Mouse (Mus musculus): Measurements from ENCODE around the gene Btg2. TPM values are rescaled to one million over a fixed set of nuclear protein-coding genes. Genes with fewer than 3 reads are reported as not detected.

Gene Btg2
- polyA plus RNA-seq (2012; rRNA removed; ENCODE audit: low replicate concordance), result 46.0 and 55.4 TPM in 2 replicates

DNA sequence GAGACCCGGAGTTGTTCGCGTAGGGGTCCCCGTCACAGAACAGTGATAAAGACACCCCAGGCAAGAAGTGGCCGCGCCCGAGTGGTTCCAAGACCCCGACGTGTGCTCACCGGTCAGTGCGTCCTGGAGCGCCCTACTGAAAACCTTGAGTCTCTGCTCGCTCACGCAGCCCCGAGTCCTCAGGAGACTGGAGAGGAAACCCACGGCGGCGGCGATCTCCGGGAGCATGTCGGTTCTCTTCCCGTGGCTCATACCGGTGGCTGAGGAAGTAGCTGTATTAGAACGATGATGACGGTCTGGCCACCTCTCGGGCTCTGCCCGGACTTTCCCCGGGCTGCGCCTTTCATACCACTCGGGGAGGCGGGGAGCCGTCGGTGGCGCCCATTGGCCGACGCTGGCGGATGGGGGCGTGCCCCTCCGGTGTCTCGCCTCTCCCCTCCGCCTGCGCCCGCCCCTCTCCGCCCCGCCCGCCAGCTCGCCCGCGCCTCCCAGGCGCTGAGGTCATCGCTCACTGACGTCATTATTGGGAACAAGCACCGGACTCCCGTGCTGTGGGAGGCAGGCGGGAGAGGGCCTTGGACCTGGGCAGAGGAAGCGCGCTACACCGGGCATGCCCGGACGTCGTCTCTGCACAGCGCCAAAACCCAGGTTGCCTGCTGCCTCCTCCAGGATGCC, at the start of gene Btg2:
TSS of gene Btg2 (minus strand) at position 319 of the 675 bp plus-strand sequence.

DNA sequence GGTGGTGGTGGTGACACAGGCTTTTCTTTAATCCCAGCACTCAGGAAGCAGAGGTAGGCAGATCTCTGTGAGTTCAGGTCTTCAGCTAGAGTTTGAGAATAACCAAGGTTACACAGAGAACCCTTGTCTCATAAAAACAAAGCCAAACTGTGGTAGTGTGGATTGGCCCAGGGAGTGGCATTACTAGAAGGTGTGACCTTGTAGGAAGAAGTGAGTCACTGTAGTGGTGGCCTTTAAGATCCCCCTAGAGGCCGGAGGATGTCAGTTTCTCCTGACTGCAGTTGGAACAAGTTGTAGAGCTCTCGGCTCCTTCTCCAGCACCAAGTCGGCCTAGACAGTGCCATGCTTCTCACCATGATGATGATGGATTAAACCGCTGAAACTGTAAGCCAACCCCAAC, 32.1 kb upstream of the Btg2 start, which contains the start of gene Chit1:
TSS of gene Chit1 (plus strand) at position 264 of the 400 bp plus-strand sequence.

DNA sequence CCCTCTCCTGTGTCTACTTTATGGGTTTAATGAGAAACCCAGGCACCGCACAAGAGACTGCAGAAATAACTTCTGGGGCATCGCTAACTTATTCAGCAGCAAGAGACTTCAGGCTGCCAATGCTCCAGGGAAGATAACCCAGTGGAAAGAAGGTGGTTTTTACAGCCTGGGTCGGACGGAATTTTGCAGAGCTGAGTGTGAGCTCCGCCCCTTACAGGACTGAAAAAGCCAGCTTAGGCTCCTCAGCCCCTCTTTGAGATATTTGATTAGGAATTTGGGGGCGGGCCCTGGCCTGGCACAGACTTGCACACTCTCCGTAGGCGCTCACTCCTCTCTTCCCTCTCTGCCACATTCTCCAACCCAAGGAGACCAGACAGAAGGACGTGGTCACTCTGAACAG, 41.7 kb downstream of the Btg2 start, which contains the start of gene Fmod:
TSS of gene Fmod (plus strand) at position 83 of the 400 bp plus-strand sequence.

Other genes with a start within 250 kb of the Btg2 start
- gene Optc, start 171.1 kb downstream of the Btg2 start, polyA plus RNA-seq (2012; rRNA removed; ENCODE audit: low replicate concordance), result 3.3 and 20.3 TPM in 2 replicates
- gene Prelp, start 157.7 kb downstream of the Btg2 start, polyA plus RNA-seq (2012; rRNA removed; ENCODE audit: low replicate concordance), result 68.2 and 519 TPM in 2 replicates
- 8.9 and 14.8 TPM in 2 replicates for gene Fmod, start 41.9 kb downstream of the Btg2 start, polyA plus RNA-seq (2012; rRNA removed; ENCODE audit: low replicate concordance)
- gene Chit1, start 32.1 kb upstream of the Btg2 start, polyA plus RNA-seq (2012; rRNA removed; ENCODE audit: low replicate concordance), result not detected in 2 replicates
- gene Chil1, start 103.1 kb upstream of the Btg2 start, polyA plus RNA-seq (2012; rRNA removed; ENCODE audit: low replicate concordance), result 0.89 and 3.3 TPM in 2 replicates
- 0.12 and 0.37 TPM in 2 replicates for gene Mybph, start 114.3 kb upstream of the Btg2 start, polyA plus RNA-seq (2012; rRNA removed; ENCODE audit: low replicate concordance)
- 36.5 and 95.7 TPM in 2 replicates for gene Adora1, start 156.3 kb upstream of the Btg2 start, polyA plus RNA-seq (2012; rRNA removed; ENCODE audit: low replicate concordance)
- gene Myog, start 210.9 kb upstream of the Btg2 start, polyA plus RNA-seq (2012; rRNA removed; ENCODE audit: low replicate concordance), result not detected in 2 replicates